Mouse (Mus musculus): Measurements from ENCODE around the gene Arvcf.

DNA sequence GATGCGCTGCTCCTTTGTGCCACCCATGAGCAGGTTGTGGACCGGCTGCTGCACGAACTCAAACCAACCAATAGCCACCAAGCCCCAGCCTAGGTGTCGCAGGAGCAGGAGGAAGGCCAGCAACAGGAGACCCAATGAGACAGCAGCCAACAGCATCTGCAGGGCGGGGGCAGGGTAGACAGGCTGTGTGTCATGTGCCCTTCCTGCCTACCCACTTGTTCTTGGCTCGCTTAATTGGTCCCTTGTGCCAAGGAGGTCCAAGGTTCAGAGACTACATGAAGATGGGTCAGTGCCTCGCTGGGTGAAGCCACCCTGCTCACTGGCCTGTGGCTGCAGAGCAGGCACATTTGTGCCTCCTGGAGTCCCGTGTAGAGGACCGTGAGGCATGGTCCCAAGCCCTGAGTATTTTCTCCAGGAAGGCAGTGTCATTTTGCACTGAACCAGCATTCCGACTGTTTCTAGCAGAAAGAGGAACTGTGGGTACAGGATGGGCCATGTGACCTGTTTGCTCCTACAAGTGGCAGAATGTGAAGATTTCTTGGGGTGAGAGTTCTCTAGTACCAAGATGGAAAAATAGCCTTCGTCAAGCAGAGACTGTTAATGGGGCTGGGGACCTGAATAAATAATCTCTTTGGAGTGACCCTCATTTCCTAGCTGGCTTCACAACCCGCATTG, 64.0 kb downstream of the Arvcf start:
- no peak for TF ChIP-seq HCFC1 (IDR thresholded peaks at IDR 0.05; ENCODE audit: borderline replicate concordance, insufficient read depth, low read length)
- no peak for TF ChIP-seq ZC3H11A (IDR thresholded peaks at IDR 0.05; ENCODE audit: borderline replicate concordance, low read depth, low read length)
- TF ChIP-seq CHD2 (IDR thresholded peaks at IDR 0.05; ENCODE audit: low read depth, low read length), result no peak
- no peak for TF ChIP-seq MAFK (IDR thresholded peaks at IDR 0.05; ENCODE audit: insufficient read depth, low read depth, low read length)
